Mouse (Mus musculus): ENCODE results near the gene St3gal3. TPM values are rescaled to one million over a fixed set of nuclear protein-coding genes. Genes with fewer than 3 reads are reported as not detected.

St3gal3 gene
- polyA plus RNA-seq, 1 experiment from 2014 or later: 5.2 TPM

DNA sequence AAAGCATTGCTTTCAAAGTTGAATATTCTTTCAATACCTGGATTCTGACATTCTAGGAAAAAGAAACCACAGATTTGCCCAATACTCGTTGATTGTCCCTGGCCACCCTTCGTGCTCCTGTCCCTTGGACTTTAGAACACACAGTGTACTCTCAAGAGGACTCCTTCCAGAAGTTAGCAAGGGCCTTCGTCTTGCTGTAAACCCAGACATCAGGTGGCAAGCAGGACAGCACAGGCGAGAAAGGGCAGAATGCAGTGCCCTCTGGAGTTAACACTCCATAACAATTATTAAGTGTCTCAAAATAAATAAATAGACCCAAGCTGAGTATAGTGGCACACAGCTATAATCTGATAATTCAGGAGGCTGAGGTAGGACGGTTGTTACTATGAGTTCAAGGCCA is 101.7 kb downstream of the St3gal3 start:
- no peak for ATAC-seq (replicated peaks; ENCODE audit: insufficient number of reproducible peaks, low FRiP score, low TSS enrichment)

GRCm38 (mm10) chr4:118031776-118032170 is 102.9 kb downstream of the St3gal3 start:
- Histone ChIP-seq H3K36me3 (ENCODE audit: control insufficient read depth, insufficient read depth, low read length) (no peaks in the 10 kb centered on the region), H3K27me3 (ENCODE audit: control insufficient read depth, insufficient read depth, low read length) (no peaks in the 10 kb centered on the region), H3K9ac (ENCODE audit: low read depth, low read length) (no peak overlapping the region), H3K4me2 (no peak overlapping the region), H3K27ac (ENCODE audit: low read depth, low read length) (no peak overlapping the region), H3K4me1 (ENCODE audit: control insufficient read depth, insufficient read depth, low read length) (no peaks in the 10 kb centered on the region), H3K4me3 (ENCODE audit: low read depth, low read length) (no peak overlapping the region), H3K9me3 (replicated peaks; ENCODE audit: control insufficient read depth, low read length) (no peaks in the 10 kb centered on the region)
- ATAC-seq (replicated peaks; ENCODE audit: insufficient number of reproducible peaks, low FRiP score, low TSS enrichment): no peak
- 85% methylated on average over 7 of the region's 7 CpGs for WGBS (ENCODE audit: insufficient replicate concordance)

More for the DNA sequence above, 101.7 kb downstream of the St3gal3 start:
- Histone ChIP-seq H3K9ac (ENCODE audit: low read depth, low read length) (no peak overlapping the region), H3K9me3 (replicated peaks; ENCODE audit: control insufficient read depth, low read length) (no peaks in the 10 kb centered on the region), H3K36me3 (ENCODE audit: control insufficient read depth, insufficient read depth, low read length) (no peaks in the 10 kb centered on the region), H3K27ac (ENCODE audit: low read depth, low read length) (no peak overlapping the region), H3K27me3 (ENCODE audit: control insufficient read depth, insufficient read depth, low read length) (no peaks in the 10 kb centered on the region), H3K4me3 (ENCODE audit: low read depth, low read length) (no peak overlapping the region), H3K4me2 (no peak overlapping the region), H3K4me1 (ENCODE audit: control insufficient read depth, insufficient read depth, low read length) (no peaks in the 10 kb centered on the region)
- WGBS (ENCODE audit: insufficient replicate concordance): 76% methylated on average over 5 of the region's 5 CpGs

DNA sequence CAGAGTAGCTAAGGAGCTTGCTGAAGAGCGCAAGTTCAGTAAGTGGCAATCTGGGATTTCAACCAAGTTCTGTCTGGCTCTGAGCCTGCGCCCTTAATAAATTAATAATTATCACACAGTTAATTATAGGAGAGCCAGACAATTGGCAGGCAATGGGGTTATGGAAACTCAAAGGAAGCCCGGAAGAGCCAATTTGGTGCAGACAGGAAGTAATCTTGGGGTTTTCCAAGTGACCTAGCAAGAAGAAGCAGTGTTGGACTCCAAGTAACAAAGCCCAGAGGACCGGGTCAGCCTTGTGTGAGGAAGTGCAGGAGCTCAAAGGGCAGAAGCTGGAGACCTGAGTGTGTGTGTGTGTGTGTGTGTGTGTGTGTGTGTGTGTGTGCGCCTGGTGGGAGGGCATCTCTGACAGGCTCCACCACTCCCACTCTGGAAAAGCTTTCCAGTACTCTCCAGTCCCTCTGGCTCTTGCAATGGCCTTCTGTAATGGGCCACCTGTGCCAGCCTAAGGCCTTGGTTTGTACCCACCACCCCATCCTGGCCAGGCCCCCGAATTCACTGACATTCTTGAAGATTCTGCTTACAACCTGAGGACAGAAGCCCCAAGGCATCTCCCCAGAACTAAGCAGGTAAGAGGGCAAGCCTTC is 103.5 kb downstream of the St3gal3 start:
- ATAC-seq (replicated peaks; ENCODE audit: insufficient number of reproducible peaks, low FRiP score, low TSS enrichment): no peak
- H3K9me3 ChIP-seq (replicated peaks; ENCODE audit: control insufficient read depth, low read length): no peaks in the 10 kb centered on the region
- H3K9ac ChIP-seq (ENCODE audit: low read depth, low read length): no peak overlapping the region
- no peak overlapping the region for H3K4me2 ChIP-seq
- no peaks in the 10 kb centered on the region for H3K36me3 ChIP-seq (ENCODE audit: control insufficient read depth, insufficient read depth, low read length)
- H3K27ac ChIP-seq (ENCODE audit: low read depth, low read length): no peak overlapping the region
- 76% methylated on average over 6 of the region's 6 CpGs for WGBS (ENCODE audit: insufficient replicate concordance)
- no peaks in the 10 kb centered on the region for H3K27me3 ChIP-seq (ENCODE audit: control insufficient read depth, insufficient read depth, low read length)
- no peak overlapping the region for H3K4me3 ChIP-seq (ENCODE audit: low read depth, low read length)
- no peaks in the 10 kb centered on the region for H3K4me1 ChIP-seq (ENCODE audit: control insufficient read depth, insufficient read depth, low read length)

DNA sequence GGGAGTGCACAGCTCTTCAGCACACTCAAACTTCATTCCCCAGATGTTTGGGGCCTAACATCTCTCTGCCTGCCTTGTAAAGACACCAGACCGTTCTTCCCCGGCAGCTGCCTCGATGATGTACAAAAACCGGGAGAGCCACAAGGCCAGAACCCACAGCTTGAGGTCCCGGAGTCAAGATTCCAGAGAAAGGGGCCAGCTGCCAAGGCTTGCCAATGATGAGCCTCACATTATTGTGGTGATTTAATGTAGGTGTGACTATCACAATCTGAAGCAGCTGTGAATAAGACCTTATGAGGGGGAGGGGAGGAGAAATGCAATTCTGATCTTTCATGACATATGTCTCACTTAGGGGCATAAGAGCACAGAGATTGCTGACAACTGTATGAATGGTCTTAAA is 104.4 kb downstream of the St3gal3 start:
- Histone ChIP-seq H3K27me3 (ENCODE audit: control insufficient read depth, insufficient read depth, low read length) (no peaks in the 10 kb centered on the region), H3K27ac (ENCODE audit: low read depth, low read length) (no peak overlapping the region), H3K4me3 (ENCODE audit: low read depth, low read length) (no peak overlapping the region), H3K9me3 (replicated peaks; ENCODE audit: control insufficient read depth, low read length) (no peaks in the 10 kb centered on the region), H3K9ac (ENCODE audit: low read depth, low read length) (no peak overlapping the region), H3K4me2 (no peak overlapping the region), H3K36me3 (ENCODE audit: control insufficient read depth, insufficient read depth, low read length) (no peaks in the 10 kb centered on the region), H3K4me1 (ENCODE audit: control insufficient read depth, insufficient read depth, low read length) (no peaks in the 10 kb centered on the region)
- WGBS (ENCODE audit: insufficient replicate concordance): 86% methylated on average over 5 of the region's 5 CpGs
- ATAC-seq (replicated peaks; ENCODE audit: insufficient number of reproducible peaks, low FRiP score, low TSS enrichment): no peak

GRCm38 (mm10) chr4:118029892-118030291 is 104.8 kb downstream of the St3gal3 start:
- ATAC-seq (replicated peaks; ENCODE audit: insufficient number of reproducible peaks, low FRiP score, low TSS enrichment): no peak
- 75% methylated on average over 6 of the region's 6 CpGs for WGBS (ENCODE audit: insufficient replicate concordance)
- H3K36me3 ChIP-seq (ENCODE audit: control insufficient read depth, insufficient read depth, low read length): no peaks in the 10 kb centered on the region
- H3K9me3 ChIP-seq (replicated peaks; ENCODE audit: control insufficient read depth, low read length): no peaks in the 10 kb centered on the region
- H3K4me3 ChIP-seq (ENCODE audit: low read depth, low read length): no peak overlapping the region
- H3K9ac ChIP-seq (ENCODE audit: low read depth, low read length): no peak overlapping the region
- H3K4me1 ChIP-seq (ENCODE audit: control insufficient read depth, insufficient read depth, low read length): no peaks in the 10 kb centered on the region
- H3K27ac ChIP-seq (ENCODE audit: low read depth, low read length): no peak overlapping the region
- H3K4me2 ChIP-seq: no peak overlapping the region
- H3K27me3 ChIP-seq (ENCODE audit: control insufficient read depth, insufficient read depth, low read length): no peaks in the 10 kb centered on the region

DNA sequence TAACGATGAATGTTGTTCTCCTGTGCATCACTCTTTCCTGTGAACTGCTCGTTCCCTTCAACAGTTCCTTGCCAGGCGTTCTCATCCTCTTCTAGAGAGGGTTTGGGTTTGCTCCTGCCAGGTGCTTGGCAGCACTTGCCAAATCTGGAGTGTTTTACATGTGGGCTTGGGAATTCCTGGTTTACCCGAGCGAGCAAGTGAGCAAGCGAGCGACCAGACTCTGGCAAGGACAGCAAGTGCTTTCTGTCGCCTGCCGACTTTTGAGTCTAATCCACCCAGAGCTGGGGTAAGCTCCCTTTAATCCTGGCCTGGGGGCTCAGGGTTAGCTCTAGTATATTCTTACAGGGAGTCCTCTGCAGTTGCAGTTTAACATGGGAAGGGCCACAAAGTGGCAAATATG is 105.7 kb downstream of the St3gal3 start:
- Histone ChIP-seq H3K4me1 (ENCODE audit: control insufficient read depth, insufficient read depth, low read length) (no peaks in the 10 kb centered on the region), H3K4me2 (no peak overlapping the region), H3K27ac (ENCODE audit: low read depth, low read length) (no peak overlapping the region), H3K9ac (ENCODE audit: low read depth, low read length) (no peak overlapping the region), H3K27me3 (ENCODE audit: control insufficient read depth, insufficient read depth, low read length) (no peaks in the 10 kb centered on the region), H3K9me3 (replicated peaks; ENCODE audit: control insufficient read depth, low read length) (no peaks in the 10 kb centered on the region), H3K4me3 (ENCODE audit: low read depth, low read length) (no peak overlapping the region), H3K36me3 (ENCODE audit: control insufficient read depth, insufficient read depth, low read length) (no peaks in the 10 kb centered on the region)
- WGBS (ENCODE audit: insufficient replicate concordance): 84% methylated on average over 9 of the region's 9 CpGs
- no peak for ATAC-seq (replicated peaks; ENCODE audit: insufficient number of reproducible peaks, low FRiP score, low TSS enrichment)

- no peaks in the 10 kb centered on the region for H3K36me3 ChIP-seq (ENCODE audit: control insufficient read depth, insufficient read depth, low read length)
- H3K27me3 ChIP-seq (ENCODE audit: control insufficient read depth, insufficient read depth, low read length): no peaks in the 10 kb centered on the region
- H3K4me2 ChIP-seq: no peak overlapping the region
- H3K9me3 ChIP-seq (replicated peaks; ENCODE audit: control insufficient read depth, low read length): no peaks in the 10 kb centered on the region
- H3K27ac ChIP-seq (ENCODE audit: low read depth, low read length): no peak overlapping the region
- H3K4me1 ChIP-seq (ENCODE audit: control insufficient read depth, insufficient read depth, low read length): peaks cover 4% of the 10 kb centered on the region; the same call in 1 of the 2 replicates
- no peak for ATAC-seq (replicated peaks; ENCODE audit: insufficient number of reproducible peaks, low FRiP score, low TSS enrichment)
- H3K9ac ChIP-seq (ENCODE audit: low read depth, low read length): no peak overlapping the region
- 32% methylated on average over 7 of the region's 7 CpGs for WGBS (ENCODE audit: insufficient replicate concordance)
- H3K4me3 ChIP-seq (ENCODE audit: low read depth, low read length): no peak overlapping the region
Measured at GRCm38 (mm10) chr4:118025931-118026330, 108.8 kb downstream of the St3gal3 start.

- WGBS (ENCODE audit: insufficient replicate concordance): 87% methylated on average over 7 of the region's 7 CpGs
- H3K4me2 ChIP-seq: no peak overlapping the region
- no peak overlapping the region for H3K27ac ChIP-seq (ENCODE audit: low read depth, low read length)
- H3K4me1 ChIP-seq (ENCODE audit: control insufficient read depth, insufficient read depth, low read length): peaks cover 4% of the 10 kb centered on the region; the same call in 1 of the 2 replicates
- no peak for ATAC-seq (replicated peaks; ENCODE audit: insufficient number of reproducible peaks, low FRiP score, low TSS enrichment)
- H3K4me3 ChIP-seq (ENCODE audit: low read depth, low read length): no peak overlapping the region
- H3K27me3 ChIP-seq (ENCODE audit: control insufficient read depth, insufficient read depth, low read length): no peaks in the 10 kb centered on the region
- H3K36me3 ChIP-seq (ENCODE audit: control insufficient read depth, insufficient read depth, low read length): no peaks in the 10 kb centered on the region
- H3K9ac ChIP-seq (ENCODE audit: low read depth, low read length): no peak overlapping the region
- no peaks in the 10 kb centered on the region for H3K9me3 ChIP-seq (replicated peaks; ENCODE audit: control insufficient read depth, low read length)
Measured at GRCm38 (mm10) chr4:118025381-118025780, 109.3 kb downstream of the St3gal3 start.

GRCm38 (mm10) chr4:118022811-118023210 is 111.9 kb downstream of the St3gal3 start:
- no peak overlapping the region for H3K27ac ChIP-seq (ENCODE audit: low read depth, low read length)
- peaks cover 12% of the 10 kb centered on the region for H3K4me1 ChIP-seq (ENCODE audit: control insufficient read depth, insufficient read depth, low read length)
- no peak overlapping the region for H3K4me3 ChIP-seq (ENCODE audit: low read depth, low read length)
- no peak for ATAC-seq (replicated peaks; ENCODE audit: insufficient number of reproducible peaks, low FRiP score, low TSS enrichment)
- WGBS (ENCODE audit: insufficient replicate concordance): 85% methylated on average over 3 of the region's 3 CpGs
- no peaks in the 10 kb centered on the region for H3K27me3 ChIP-seq (ENCODE audit: control insufficient read depth, insufficient read depth, low read length)
- no peaks in the 10 kb centered on the region for H3K36me3 ChIP-seq (ENCODE audit: control insufficient read depth, insufficient read depth, low read length)
- no peak overlapping the region for H3K4me2 ChIP-seq
- H3K9ac ChIP-seq (ENCODE audit: low read depth, low read length): no peak overlapping the region
- no peaks in the 10 kb centered on the region for H3K9me3 ChIP-seq (replicated peaks; ENCODE audit: control insufficient read depth, low read length)

Data from heart, embryonic 11.5 days (tissue).